In genomic region chr4:74233534-74233933, GRCm38 (mm10) we compare ENCODE assay signal across 28 mouse cellular contexts. TPM values are rescaled to one million over a fixed set of nuclear protein-coding genes. Genes with fewer than 3 reads are reported as not detected.
A peak's percentile ranks its signal among the peaks of the same experiment; 100 is the strongest.
DNase-seq lines count a peak whose midpoint lies in the region; ATAC-seq lines count a peak whose summit lies in the region.
"Had no signal": no experiment of that assay in that cellular context is flagged by ENCODE, and none has a peak within 500 bp of the region (broad histone marks: within the 10 kb centered on the region; RNA-seq: fewer than 3 reads in every experiment).

No protein-coding gene starts in this region.

- no peak overlapping the region for H3K27ac ChIP-seq in forebrain, embryonic 14.5 days (ENCODE audit: low read depth, low read length)
- no peak overlapping the region for H3K27ac ChIP-seq in forebrain, embryonic 10.5 days
- H3K27ac ChIP-seq in limb, embryonic 13.5 days: no peak overlapping the region
- no peak overlapping the region for H3K27ac ChIP-seq in limb, embryonic 10.5 days
- H3K27ac ChIP-seq in kidney, embryonic 15.5 days: no peak overlapping the region
- H3K27ac ChIP-seq: embryonic facial prominence, embryonic 13.5 days; gastrocnemius, adult 2 months; heart, embryonic 15.5 days; hindbrain, embryonic 15.5 days; liver, embryonic 13.5 days; neural tube, embryonic 13.5 days had no signal

- ATAC-seq in forebrain, embryonic 14.5 days: peak; percentile 50; the same call in 1 of the 2 replicates
- ATAC-seq in limb, embryonic 13.5 days (ENCODE audit: low FRiP score, low read depth): 0 out of 2 replicates have a peak, but pooled peaks have one; percentile 5
- no peak for ATAC-seq in kidney, embryonic 15.5 days (replicated peaks; ENCODE audit: low FRiP score)
- ATAC-seq: activated CD4-positive, CD25-positive, alpha-beta regulatory T cell, adult 4 months; intestine, embryonic 16.5 days; midbrain, embryonic 16.5 days had no signal

- H3K9me3 ChIP-seq in forebrain, embryonic 14.5 days (replicated peaks; ENCODE audit: control insufficient read depth, low read length): no peaks in the 10 kb centered on the region
- H3K9me3 ChIP-seq in forebrain, embryonic 10.5 days: no peaks in the 10 kb centered on the region
- H3K9me3 ChIP-seq in limb, embryonic 13.5 days: no peaks in the 10 kb centered on the region
- H3K9me3 ChIP-seq in limb, embryonic 10.5 days (replicated peaks): no peaks in the 10 kb centered on the region
- no peaks in the 10 kb centered on the region for H3K9me3 ChIP-seq in kidney, embryonic 15.5 days (replicated peaks)
- H3K9me3 ChIP-seq: embryonic facial prominence, embryonic 13.5 days; heart, embryonic 15.5 days; hindbrain, embryonic 15.5 days; liver, embryonic 13.5 days; neural tube, embryonic 13.5 days had no signal

- DNase-seq in cerebellum, adult 9-11 months: peak; percentile 18
- DNase-seq in cerebellum, adult 9-10 months: no peak
- peak; percentile 30 for DNase-seq in forebrain, embryonic 14.5 days (ENCODE audit: low spot score)
- no peak for DNase-seq in forebrain, embryonic 10.5 days (ENCODE audit: extremely low spot score, low spot score)
- no peak for DNase-seq in limb, embryonic 10.5 days (ENCODE audit: low spot score)
- peak; percentile 15 to 32 for DNase-seq in layer of hippocampus, postnatal 36 days
- DNase-seq: adrenal gland, postnatal 14 days; embryo, embryonic 11 days; gastrocnemius, adult 2 months; heart, postnatal 36 days; kidney, adult 9 months; kidney, postnatal 25 days; liver, embryonic 13.5 days; lung, adult 2 months; lung, postnatal 36 days; retina, postnatal 1 day; thymus, postnatal 14 days had no signal

- no peak overlapping the region for H3K9ac ChIP-seq in forebrain, embryonic 14.5 days (ENCODE audit: low read length)
- no peak overlapping the region for H3K9ac ChIP-seq in limb, embryonic 13.5 days
- no peak overlapping the region for H3K9ac ChIP-seq in kidney, embryonic 15.5 days
- H3K9ac ChIP-seq: embryonic facial prominence, embryonic 13.5 days; heart, embryonic 15.5 days; hindbrain, embryonic 15.5 days; liver, embryonic 13.5 days; neural tube, embryonic 13.5 days had no signal

- H3K27me3 ChIP-seq in forebrain, embryonic 14.5 days (replicated peaks; ENCODE audit: control insufficient read depth, insufficient read depth, low read length): no peaks in the 10 kb centered on the region
- no peaks in the 10 kb centered on the region for H3K27me3 ChIP-seq in forebrain, embryonic 10.5 days (ENCODE audit: poor library complexity, severe bottlenecking)
- no peaks in the 10 kb centered on the region for H3K27me3 ChIP-seq in limb, embryonic 13.5 days
- no peaks in the 10 kb centered on the region for H3K27me3 ChIP-seq in limb, embryonic 10.5 days (ENCODE audit: low read depth, poor library complexity, severe bottlenecking)
- no peaks in the 10 kb centered on the region for H3K27me3 ChIP-seq in kidney, embryonic 15.5 days
- H3K27me3 ChIP-seq: embryonic facial prominence, embryonic 13.5 days; heart, embryonic 15.5 days; hindbrain, embryonic 15.5 days; liver, embryonic 13.5 days; neural tube, embryonic 13.5 days had no signal

- WGBS in forebrain, embryonic 14.5 days: 85% methylated on average over 3 of the region's 3 CpGs
- WGBS in forebrain, embryonic 10.5 days: 91% methylated on average over 3 of the region's 3 CpGs
- 86% methylated on average over 3 of the region's 3 CpGs for WGBS in limb, embryonic 13.5 days
- 86% methylated on average over 3 of the region's 3 CpGs for WGBS in limb, embryonic 10.5 days
- 91% methylated on average over 3 of the region's 3 CpGs for WGBS in kidney, embryonic 15.5 days

- H3K36me3 ChIP-seq in forebrain, embryonic 14.5 days (ENCODE audit: control insufficient read depth, insufficient read depth, low read length): no peaks in the 10 kb centered on the region
- H3K36me3 ChIP-seq in forebrain, embryonic 10.5 days (replicated peaks): no peaks in the 10 kb centered on the region
- H3K36me3 ChIP-seq in limb, embryonic 13.5 days: no peaks in the 10 kb centered on the region
- H3K36me3 ChIP-seq in limb, embryonic 10.5 days: no peaks in the 10 kb centered on the region
- H3K36me3 ChIP-seq in kidney, embryonic 15.5 days: no peaks in the 10 kb centered on the region
- H3K36me3 ChIP-seq: embryonic facial prominence, embryonic 13.5 days; heart, embryonic 15.5 days; hindbrain, embryonic 15.5 days; liver, embryonic 13.5 days; neural tube, embryonic 13.5 days had no signal

- no peak overlapping the region for H3K4me3 ChIP-seq in forebrain, embryonic 14.5 days (ENCODE audit: low read depth, low read length)
- H3K4me3 ChIP-seq in forebrain, embryonic 10.5 days: no peak overlapping the region
- no peak overlapping the region for H3K4me3 ChIP-seq in limb, embryonic 13.5 days
- H3K4me3 ChIP-seq in limb, embryonic 10.5 days: no peak overlapping the region
- no peak overlapping the region for H3K4me3 ChIP-seq in kidney, embryonic 15.5 days (replicated peaks)
- H3K4me3 ChIP-seq: embryonic facial prominence, embryonic 13.5 days; erythroblast, embryonic 14.5 days; gastrocnemius, adult 2 months; heart, embryonic 15.5 days; hindbrain, embryonic 15.5 days; liver, embryonic 13.5 days; myocyte; neural tube, embryonic 13.5 days had no signal

- no peak overlapping the region for H3K4me2 ChIP-seq in forebrain, embryonic 14.5 days (ENCODE audit: low read length)
- no peak overlapping the region for H3K4me2 ChIP-seq in limb, embryonic 13.5 days (replicated peaks)
- no peak overlapping the region for H3K4me2 ChIP-seq in kidney, embryonic 15.5 days
- H3K4me2 ChIP-seq: embryonic facial prominence, embryonic 13.5 days; heart, embryonic 15.5 days; hindbrain, embryonic 15.5 days; liver, embryonic 13.5 days; neural tube, embryonic 13.5 days had no signal

- H3K4me1 ChIP-seq in forebrain, embryonic 14.5 days (ENCODE audit: control insufficient read depth, insufficient read depth, low read length): no peaks in the 10 kb centered on the region
- H3K4me1 ChIP-seq in forebrain, embryonic 10.5 days: no peaks in the 10 kb centered on the region
- H3K4me1 ChIP-seq in limb, embryonic 13.5 days: no peaks in the 10 kb centered on the region
- H3K4me1 ChIP-seq in limb, embryonic 10.5 days: no peaks in the 10 kb centered on the region
- H3K4me1 ChIP-seq in kidney, embryonic 15.5 days: no peaks in the 10 kb centered on the region
- H3K4me1 ChIP-seq: embryonic facial prominence, embryonic 13.5 days; heart, embryonic 15.5 days; hindbrain, embryonic 15.5 days; liver, embryonic 13.5 days; neural tube, embryonic 13.5 days had no signal

RNA-seq across cellular contexts. Expression of gene Kdm4c, which starts 8.8 kb away (rescaled TPM):
- polyA plus RNA-seq in forebrain, embryonic 14.5 days (2014; fragmentation: Nextera tagmentation; extraction: Ambion mirVana): 14.7 and 19.9 TPM in 2 replicates
- 9.0 and 9.9 TPM in 2 replicates for polyA plus RNA-seq in forebrain, embryonic 10.5 days (2016; fragmentation: Nextera tagmentation; extraction: Ambion mirVana)
- 15.0 and 15.9 TPM in 2 replicates for polyA plus RNA-seq in limb, embryonic 13.5 days (2015; fragmentation: Nextera tagmentation; extraction: Ambion mirVana)
- 6.1 and 8.8 TPM in 2 replicates for polyA plus RNA-seq in limb, embryonic 10.5 days (2016; fragmentation: Nextera tagmentation; extraction: Ambion mirVana)
- 10 to 100 TPM; 25.3 to 26.4 TPM for total RNA-seq in layer of hippocampus, postnatal 36 days (2021)
- 13.2 and 13.4 TPM in 2 replicates for polyA plus RNA-seq in kidney, embryonic 15.5 days (2015; fragmentation: Nextera tagmentation; extraction: Ambion mirVana)

Comparison
In these comparisons a context has a peak if more than half of its experiments do, and no peak if none do; other contexts are left out.
1. DNase-seq: peak in cerebellum, adult 9-11 months (single experiment), forebrain, embryonic 14.5 days (single experiment) and layer of hippocampus, postnatal 36 days (2 of 2); none in cerebellum, adult 9-10 months (single experiment), forebrain, embryonic 10.5 days (single experiment) and limb, embryonic 10.5 days (single experiment).